Mouse (Mus musculus) limb, embryonic 15.5 days (tissue): ENCODE measurements around the gene Ifna12. TPM values are rescaled to one million over a fixed set of nuclear protein-coding genes. Genes with fewer than 3 reads are reported as not detected.
"Not testable (repeated sequence)": the region's sequence is repeated elsewhere in the genome, so short reads cannot be mapped to it uniquely, and the experiment has no call there.

Experiments used
- ATAC-seq: fragments of 200-750 bp; cut with Nextera tagmentation; 2 replicates; pipeline ENCODE4 v1.8.0; 2017; ENCODE audit warnings: low read depth, moderate TSS enrichment; ENCODE audit not compliant: insufficient number of reproducible peaks, low FRiP score, low TSS enrichment
- H3K27ac ChIP-seq: fragments of 300-500 bp; sonication (generic); 2 replicates; pipeline ENCODE4 v1.5.1; 2015; ENCODE audit warnings: moderate library complexity, mild to moderate bottlenecking, inconsistent platforms
- H3K27me3 ChIP-seq: fragments of 300-500 bp; sonication (generic); 2 replicates; pipeline ENCODE4 v1.6.1; 2015; ENCODE audit warnings: inconsistent platforms
- H3K36me3 ChIP-seq: fragments of 300-500 bp; sonication (generic); 2 replicates; pipeline ENCODE4 v1.6.1; 2015; ENCODE audit warnings: inconsistent platforms
- H3K4me1 ChIP-seq: fragments of 300-500 bp; sonication (generic); 2 replicates; pipeline ENCODE4 v1.6.1; 2015; ENCODE audit warnings: inconsistent platforms
- H3K4me2 ChIP-seq: fragments of 300-500 bp; sonication (generic); 2 replicates; pipeline ENCODE4 v1.6.1; 2015; ENCODE audit warnings: mild to moderate bottlenecking, inconsistent platforms
- H3K4me3 ChIP-seq: fragments of 300-500 bp; sonication (generic); 2 replicates; pipeline ENCODE4 v1.5.1; 2015; ENCODE audit warnings: mild to moderate bottlenecking, inconsistent platforms
- H3K9ac ChIP-seq: fragments of 300-500 bp; sonication (generic); 2 replicates; pipeline ENCODE4 v1.6.1; 2015; ENCODE audit warnings: inconsistent platforms
- H3K9me3 ChIP-seq: fragments of 300-500 bp; sonication (generic); 2 replicates; pipeline ENCODE4 v1.6.1; 2016; ENCODE audit warnings: inconsistent platforms
- WGBS: fragments of 180-500 bp; shearing (Covaris S2); methylation state at CpG from one replicate; pipeline ENCODE4 v1.1.7; 2015; 5-methylcytosine and 5-hydroxymethylcytosine counted together
- polyA plus RNA-seq: library from polyadenylated mRNA; unstranded; fragments of >200 nt; fragmentation: Nextera tagmentation; extraction: Ambion mirVana; gene quantifications from 2 replicates; pipeline ENCODE4 v1.2.1, GENCODE M21; 2015

Ifna12 gene
- not detected in 2 replicates for polyA plus RNA-seq

DNA sequence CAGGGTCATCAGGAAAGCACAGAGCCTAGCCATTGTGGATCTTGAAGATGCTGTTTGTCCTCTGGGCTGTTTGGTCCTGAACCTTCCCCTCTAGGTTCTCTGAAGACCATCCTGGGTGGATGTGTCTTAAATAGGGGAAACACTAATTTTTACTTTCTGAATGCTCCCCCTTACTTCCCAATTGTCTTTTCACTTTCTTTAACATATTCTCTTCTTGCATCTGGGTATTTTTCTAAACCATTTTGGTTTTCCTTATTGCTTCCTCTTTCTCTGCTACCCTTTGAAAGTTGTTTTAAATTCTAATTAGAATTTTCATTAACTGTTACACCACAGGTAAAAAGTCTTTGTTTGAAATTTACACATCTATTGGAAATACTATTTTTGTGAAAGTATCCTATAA is at the start of gene Ifna12:
Gene Ifna12, minus strand, starts transcription at position 101 of the 400 bp plus-strand sequence.
- Histone ChIP-seq H3K36me3 (no peaks in the 10 kb centered on the region), H3K4me2 (no peak within 1 kb of the TSS), H3K9ac (no peak within 1 kb of the TSS), H3K27me3 (no peaks in the 10 kb centered on the region), H3K4me1 (no peaks in the 10 kb centered on the region), H3K4me3 (no peak within 1 kb of the TSS), H3K27ac (no peak within 1 kb of the TSS), H3K9me3 (no peaks in the 10 kb centered on the region)
- ATAC-seq = no peak

DNA sequence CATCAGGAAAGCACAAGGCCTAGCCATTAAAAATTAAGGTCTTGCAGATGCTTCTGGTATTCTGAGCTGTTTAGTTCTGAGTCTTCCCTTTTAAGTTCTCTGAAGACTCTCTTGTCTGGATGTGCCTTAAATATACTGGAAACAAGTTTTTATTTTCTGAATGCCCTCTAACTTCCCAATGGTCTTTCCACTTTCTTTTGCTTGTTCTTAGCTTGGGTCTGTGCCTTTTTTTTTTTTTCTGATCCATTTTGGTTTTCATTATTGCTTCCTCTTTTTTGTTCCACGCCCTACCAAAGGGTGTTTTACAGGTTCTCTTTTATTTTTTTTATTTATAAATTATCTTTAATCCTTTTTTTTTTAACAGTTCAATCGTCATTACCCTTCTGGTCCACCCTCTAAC is 41.2 kb upstream of the Ifna12 start, which contains the start of gene Ifna13:
Gene Ifna13, minus strand, starts transcription at position 101 of the 400 bp plus-strand sequence.
- no peak within 1 kb of the TSS for H3K27ac ChIP-seq
- H3K27me3 ChIP-seq = no peaks in the 10 kb centered on the region
- H3K4me1 ChIP-seq = no peaks in the 10 kb centered on the region
- no peak within 1 kb of the TSS for H3K9ac ChIP-seq
- H3K9me3 ChIP-seq = no peaks in the 10 kb centered on the region
- 52% methylated on average over 2 of the region's 2 CpGs for WGBS
- H3K36me3 ChIP-seq = no peaks in the 10 kb centered on the region
- no peak within 1 kb of the TSS for H3K4me2 ChIP-seq
- H3K4me3 ChIP-seq = no peak within 1 kb of the TSS
- no peak for ATAC-seq

DNA sequence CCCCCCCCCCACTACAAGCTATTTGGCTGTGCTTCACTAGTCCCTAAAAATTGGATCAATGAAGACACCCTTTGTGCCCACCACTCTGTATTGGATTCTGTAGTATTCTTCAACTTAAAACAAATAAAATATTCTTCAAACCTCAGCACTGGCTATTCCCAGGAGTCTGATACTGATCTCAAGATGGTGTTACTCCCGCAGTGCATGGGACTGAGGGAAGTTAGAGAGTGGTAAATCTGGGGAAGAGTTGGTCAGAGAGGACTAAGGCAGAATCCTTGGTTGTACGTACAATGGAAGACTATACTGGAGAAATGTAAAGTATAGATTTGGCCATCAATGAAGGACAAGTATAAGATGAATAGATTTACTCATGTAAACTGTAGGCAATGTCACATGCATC is 39.4 kb upstream of the Ifna12 start:
- no peaks in the 10 kb centered on the region for H3K36me3 ChIP-seq
- WGBS = 26% methylated on average over 2 of the region's 2 CpGs
- H3K9me3 ChIP-seq = no peaks in the 10 kb centered on the region
- H3K27ac ChIP-seq = no peak overlapping the region
- H3K4me2 ChIP-seq = no peak overlapping the region
- H3K4me3 ChIP-seq = no peak overlapping the region
- H3K27me3 ChIP-seq = no peaks in the 10 kb centered on the region
- ATAC-seq = no peak
- H3K9ac ChIP-seq = no peak overlapping the region
- no peaks in the 10 kb centered on the region for H3K4me1 ChIP-seq

DNA sequence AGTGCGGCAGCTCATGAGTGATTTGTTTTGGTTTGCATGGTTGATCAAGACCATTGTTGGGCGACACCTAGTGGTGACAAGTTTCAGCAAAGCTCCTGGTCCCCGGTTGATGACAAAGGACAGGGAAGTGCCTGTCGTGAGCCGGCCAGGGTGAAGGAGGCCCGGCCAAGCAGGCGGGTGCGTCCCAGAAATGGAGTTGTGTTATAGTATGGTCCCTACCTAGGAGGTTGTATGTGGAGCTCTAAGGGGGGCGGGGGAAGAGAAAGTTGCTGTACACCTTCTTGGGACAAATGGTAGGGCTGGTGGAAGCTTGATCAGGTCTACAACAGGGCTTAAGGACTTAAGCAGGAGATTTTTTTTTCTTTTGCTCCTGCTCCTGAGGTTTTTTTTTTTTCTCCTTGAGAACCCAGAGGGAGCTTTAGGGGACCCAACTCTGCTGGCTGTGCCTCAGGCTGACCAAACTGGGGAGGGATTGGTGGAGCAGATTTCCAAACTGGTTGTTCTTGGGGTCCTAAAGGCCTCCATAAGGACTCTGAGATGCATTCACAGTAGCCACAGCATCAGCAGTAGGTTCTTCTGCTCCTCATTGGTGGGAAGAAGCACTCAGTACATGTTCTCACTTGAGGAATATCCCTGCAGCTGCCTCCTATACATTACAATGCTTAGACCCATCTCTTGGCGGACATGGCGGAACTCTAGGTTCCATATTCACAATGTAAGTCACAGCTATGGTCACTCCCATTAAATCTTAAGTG is 38.1 kb upstream of the Ifna12 start:
- H3K27ac ChIP-seq = 0 out of 2 replicates have a peak overlapping the region, but pooled peaks have one; percentile 61
- ATAC-seq = peak; percentile 89

DNA sequence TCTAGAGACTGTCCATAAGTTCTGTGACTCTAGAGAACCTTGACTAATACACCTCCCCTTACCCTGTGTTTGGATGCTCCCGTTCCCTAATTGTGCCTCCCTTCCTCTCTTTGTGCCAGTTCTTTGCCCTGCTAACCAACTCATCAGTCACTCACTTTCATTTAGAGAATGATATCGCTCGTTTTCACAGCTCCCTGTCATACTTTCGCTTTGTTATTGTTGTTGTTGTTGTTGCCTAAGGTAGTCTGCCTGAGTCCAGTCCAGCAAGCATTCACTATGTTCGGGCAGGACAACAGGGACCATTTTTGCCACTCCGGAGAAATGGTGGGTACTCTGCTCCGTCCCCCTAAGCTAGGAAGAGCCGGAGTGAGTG is 37.5 kb upstream of the Ifna12 start:
- H3K4me2 ChIP-seq = peak overlapping the region; percentile 42
- H3K9me3 ChIP-seq = no peaks in the 10 kb centered on the region
- H3K36me3 ChIP-seq = no peaks in the 10 kb centered on the region
- 52% methylated on average over 8 of the region's 8 CpGs for WGBS
- ATAC-seq = no peak
- H3K27me3 ChIP-seq = no peaks in the 10 kb centered on the region
- H3K9ac ChIP-seq = no peak overlapping the region
- no peak overlapping the region for H3K27ac ChIP-seq
- no peaks in the 10 kb centered on the region for H3K4me1 ChIP-seq
- peak overlapping the region; percentile 39 for H3K4me3 ChIP-seq

More for the DNA sequence above, 38.1 kb upstream of the Ifna12 start:
- Histone ChIP-seq H3K27me3 (no peaks in the 10 kb centered on the region), H3K4me1 (no peaks in the 10 kb centered on the region), H3K36me3 (no peaks in the 10 kb centered on the region), H3K4me2 (peak overlapping the region; percentile 42), H3K9ac (no peak overlapping the region), H3K9me3 (no peaks in the 10 kb centered on the region), H3K4me3 (peak overlapping the region; percentile 39)
- WGBS = 11% methylated on average over 11 of the region's 11 CpGs

DNA sequence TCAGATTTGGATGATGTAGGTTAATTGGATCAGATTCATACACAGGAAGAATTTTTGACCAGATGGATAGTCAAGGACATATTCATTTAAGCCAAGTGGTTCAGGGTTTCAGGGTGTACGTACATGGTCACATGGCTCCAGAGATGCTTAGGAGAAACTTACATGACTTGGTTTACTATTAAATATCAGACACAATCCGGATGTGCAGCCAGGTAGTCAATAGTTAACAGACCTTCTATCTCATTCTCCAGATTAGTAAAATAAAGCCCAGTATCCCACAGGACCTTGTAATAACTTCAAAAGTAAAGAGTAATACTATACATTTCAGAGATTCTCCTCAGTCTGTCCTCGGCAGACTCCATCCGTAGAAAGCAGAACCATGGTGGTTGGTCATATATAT is 31.1 kb upstream of the Ifna12 start, which contains the start of gene C87499:
Gene C87499, minus strand, starts transcription at position 101 of the 400 bp plus-strand sequence.
- Histone ChIP-seq H3K4me1 (no peaks in the 10 kb centered on the region), H3K9ac (no peak within 1 kb of the TSS), H3K36me3 (no peaks in the 10 kb centered on the region), H3K4me3 (no peak within 1 kb of the TSS), H3K27ac (no peak within 1 kb of the TSS), H3K27me3 (no peaks in the 10 kb centered on the region), H3K4me2 (no peak within 1 kb of the TSS), H3K9me3 (no peaks in the 10 kb centered on the region)
- no peak for ATAC-seq
- WGBS = 90% methylated on average over 4 of the region's 4 CpGs

DNA sequence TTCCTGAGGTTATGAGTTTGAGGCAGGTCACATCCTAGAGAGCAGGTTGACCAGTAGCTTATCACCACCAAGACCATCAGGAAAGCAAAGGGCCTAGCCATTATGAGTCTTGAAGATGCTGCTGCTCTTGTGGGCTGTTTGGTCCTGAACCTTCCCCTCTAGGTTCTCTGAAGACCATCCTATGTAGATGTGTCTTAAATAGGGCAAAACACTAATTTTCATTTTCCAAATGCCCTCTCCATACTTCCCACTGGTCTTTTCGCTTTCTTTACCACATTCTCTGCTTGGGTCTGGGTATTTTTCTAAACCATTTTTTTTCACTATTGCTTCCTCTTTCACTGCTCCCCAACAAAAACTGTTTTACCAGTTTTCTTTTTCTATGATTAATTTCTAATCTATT is 10.9 kb downstream of the Ifna12 start, which contains the start of gene Ifna9:
Gene Ifna9, minus strand, starts transcription at position 101 of the 400 bp plus-strand sequence.
- H3K9me3 ChIP-seq = no peaks in the 10 kb centered on the region
- H3K27ac ChIP-seq = no peak within 1 kb of the TSS
- no peak within 1 kb of the TSS for H3K9ac ChIP-seq
- no peaks in the 10 kb centered on the region for H3K4me1 ChIP-seq
- no peaks in the 10 kb centered on the region for H3K36me3 ChIP-seq
- H3K4me3 ChIP-seq = no peak within 1 kb of the TSS
- no peak within 1 kb of the TSS for H3K4me2 ChIP-seq
- ATAC-seq = no peak
- WGBS = 85% methylated on average over 1 of the region's 1 CpGs
- H3K27me3 ChIP-seq = no peaks in the 10 kb centered on the region

DNA sequence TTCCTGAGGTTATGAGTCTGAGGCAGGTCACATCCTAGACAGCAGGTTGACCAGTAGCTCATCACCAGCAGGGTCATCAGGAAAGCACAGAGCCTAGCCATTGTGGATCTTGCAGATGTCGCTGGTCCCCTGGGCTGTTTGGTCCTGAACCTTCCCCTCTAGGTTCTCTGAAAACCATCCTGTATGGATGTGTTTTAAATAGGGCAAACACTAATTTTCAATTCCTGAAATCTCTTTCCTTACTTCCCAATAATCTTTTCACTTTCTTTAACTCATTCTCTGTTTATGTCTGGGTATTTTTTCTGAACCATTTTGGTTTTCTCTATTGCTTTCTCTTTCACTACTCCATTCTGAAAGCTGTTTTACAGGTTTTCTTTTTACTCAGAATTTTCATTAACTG is 31.5 kb downstream of the Ifna12 start, which contains the start of gene Ifna14:
Gene Ifna14, minus strand, starts transcription at position 101 of the 400 bp plus-strand sequence.
- ATAC-seq = no peak
- H3K36me3 ChIP-seq = no peaks in the 10 kb centered on the region
- WGBS = 71% methylated on average over 1 of the region's 1 CpGs
- no peak within 1 kb of the TSS for H3K27ac ChIP-seq
- H3K27me3 ChIP-seq = no peaks in the 10 kb centered on the region
- H3K4me1 ChIP-seq = no peaks in the 10 kb centered on the region
- H3K9me3 ChIP-seq = no peaks in the 10 kb centered on the region
- H3K4me2 ChIP-seq = no peak within 1 kb of the TSS
- H3K9ac ChIP-seq = no peak within 1 kb of the TSS
- no peak within 1 kb of the TSS for H3K4me3 ChIP-seq

DNA sequence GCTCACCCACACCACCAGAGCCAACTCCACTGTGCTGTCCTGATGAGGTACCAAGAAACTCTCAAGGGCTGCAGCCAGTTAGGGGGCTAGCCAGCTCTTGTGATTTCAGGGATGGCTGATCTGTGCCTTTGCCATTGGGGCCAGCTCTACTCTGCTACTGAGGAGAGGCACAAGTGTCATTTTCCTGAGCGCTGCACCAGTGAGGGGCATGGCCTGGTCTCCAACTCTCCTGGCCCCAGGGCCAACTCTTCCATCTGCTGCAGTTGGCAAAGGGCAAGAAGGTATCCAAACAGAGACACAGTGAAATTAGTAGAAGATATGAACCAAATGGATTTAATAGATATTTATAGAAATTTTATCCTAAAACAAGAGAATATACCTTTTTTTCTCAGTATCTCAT is 41.4 kb downstream of the Ifna12 start:
- WGBS = 84% methylated on average over 1 of the region's 1 CpGs

DNA sequence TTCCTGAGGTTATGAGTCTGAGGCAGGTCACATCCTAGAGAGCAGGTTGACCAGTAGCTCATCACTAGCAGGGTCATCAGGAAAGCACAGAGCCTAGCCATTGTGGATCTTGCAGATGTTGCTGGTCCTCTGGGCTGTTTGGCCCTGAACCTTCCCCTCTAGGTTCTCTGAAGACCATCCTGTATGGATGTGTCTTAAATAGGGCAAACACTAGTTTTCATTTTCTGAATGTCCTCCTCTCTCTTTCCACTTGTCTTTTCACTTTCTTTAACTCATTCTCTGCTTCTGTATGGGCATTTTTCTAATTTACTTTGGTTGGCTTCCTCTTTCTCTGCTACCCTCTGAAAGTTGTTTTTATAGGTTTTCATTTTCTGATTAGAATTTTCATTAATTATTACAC is 45.0 kb downstream of the Ifna12 start, which contains the start of gene Ifna15:
Gene Ifna15, minus strand, starts transcription at position 101 of the 400 bp plus-strand sequence.
- H3K27ac ChIP-seq, H3K4me1 ChIP-seq: not testable (repeated sequence)

More for the DNA sequence above, 41.4 kb downstream of the Ifna12 start:
- no peak for ATAC-seq
- no peak overlapping the region for H3K9ac ChIP-seq
- H3K36me3 ChIP-seq = no peaks in the 10 kb centered on the region
- H3K27me3 ChIP-seq = no peaks in the 10 kb centered on the region
- no peaks in the 10 kb centered on the region for H3K9me3 ChIP-seq
- no peak overlapping the region for H3K4me3 ChIP-seq
- H3K27ac ChIP-seq = no peak overlapping the region
- H3K4me1 ChIP-seq = no peaks in the 10 kb centered on the region
- no peak overlapping the region for H3K4me2 ChIP-seq

More for the DNA sequence above, 45.0 kb downstream of the Ifna12 start, which contains the start of gene Ifna15:
- not testable (repeated sequence) for H3K4me2 ChIP-seq, H3K27me3 ChIP-seq, H3K36me3 ChIP-seq, ATAC-seq, H3K4me3 ChIP-seq, H3K9me3 ChIP-seq, H3K9ac ChIP-seq
